ENCODE assay signal across 26 mouse cellular contexts in genomic region chr11:50057713-50058112, GRCm38 (mm10).
"Had no signal": no experiment of that assay in that cellular context is flagged by ENCODE, and none has a peak within 500 bp of the region (broad histone marks: within the 10 kb centered on the region; RNA-seq: fewer than 3 reads in every experiment).

No protein-coding gene starts in this region.

- ATAC-seq: forebrain, embryonic 13.5 days; forebrain, embryonic 14.5 days; forebrain, embryonic 15.5 days; forebrain, embryonic 16.5 days; forebrain, postnatal 0 days had no signal

- H3K36me3 ChIP-seq: embryonic facial prominence, embryonic 15.5 days; heart, embryonic 10.5 days had no signal

- H3K4me3 ChIP-seq: embryonic facial prominence, embryonic 10.5 days; embryonic facial prominence, embryonic 12.5 days; embryonic facial prominence, embryonic 13.5 days; embryonic facial prominence, embryonic 15.5 days; erythroblast, embryonic 14.5 days; forebrain, embryonic 10.5 days; forebrain, embryonic 12.5 days; forebrain, embryonic 13.5 days; forebrain, embryonic 15.5 days; gastrocnemius, adult 2 months; heart, adult 2 months; heart, embryonic 10.5 days had no signal

- H3K4me1 ChIP-seq: embryonic facial prominence, embryonic 10.5 days; embryonic facial prominence, embryonic 12.5 days; embryonic facial prominence, embryonic 13.5 days; embryonic facial prominence, embryonic 15.5 days; forebrain, embryonic 13.5 days had no signal

- H3K27ac ChIP-seq: embryonic facial prominence, embryonic 10.5 days; embryonic facial prominence, embryonic 12.5 days; embryonic facial prominence, embryonic 13.5 days; embryonic facial prominence, embryonic 15.5 days; forebrain, embryonic 10.5 days; forebrain, embryonic 12.5 days; forebrain, embryonic 13.5 days; forebrain, embryonic 15.5 days; gastrocnemius, adult 2 months; heart, adult 2 months; heart, embryonic 10.5 days had no signal

- H3K9ac ChIP-seq: embryonic facial prominence, embryonic 12.5 days; embryonic facial prominence, embryonic 13.5 days; embryonic facial prominence, embryonic 15.5 days; forebrain, embryonic 12.5 days; forebrain, embryonic 13.5 days; forebrain, embryonic 15.5 days; forebrain, postnatal 0 days had no signal

- DNase-seq: cerebellum, adult 9-11 months; cerebellum, postnatal 10 days; cerebellum, postnatal 14 days; cerebellum, postnatal 25 days; cerebellum, postnatal 36 days; embryo, embryonic 11 days; forebrain, postnatal 0 days; gastrocnemius, adult 2 months; gastrocnemius, postnatal 10 days; gastrocnemius, postnatal 14 days; gastrocnemius, postnatal 25 days; gastrocnemius, postnatal 36 days; heart, adult 18-20 months; heart, adult 2 months had no signal

- H3K9me3 ChIP-seq: embryonic facial prominence, embryonic 10.5 days; embryonic facial prominence, embryonic 12.5 days; embryonic facial prominence, embryonic 13.5 days; embryonic facial prominence, embryonic 15.5 days; forebrain, embryonic 10.5 days; forebrain, embryonic 12.5 days; forebrain, embryonic 13.5 days; forebrain, embryonic 15.5 days; heart, embryonic 10.5 days had no signal

- H3K27me3 ChIP-seq: embryonic facial prominence, embryonic 12.5 days; embryonic facial prominence, embryonic 13.5 days; embryonic facial prominence, embryonic 15.5 days; forebrain, embryonic 12.5 days; forebrain, embryonic 13.5 days; forebrain, embryonic 15.5 days had no signal
